Mouse (Mus musculus) cortical plate, adult 2 months (tissue): ENCODE measurements at regions not wholly inside any gene's neighbourhood (a gene's known extent, or its start where the extent isn't known, plus 50 kb on each side); places are given as distances from the start of the nearest gene placed in this dataset.

Experiments
- H3K27ac ChIP-seq: fragments of 200-500 bp; 2 replicates; pipeline ENCODE4 v1.5.1; 2012; ENCODE audit warnings: low read length, control low read depth, inconsistent platforms; ENCODE audit not compliant: insufficient read depth
- H3K4me1 ChIP-seq: fragments of 200-500 bp; 2 replicates; pipeline ENCODE4 v1.6.1; 2011; ENCODE audit warnings: low read length; ENCODE audit not compliant: control insufficient read depth, insufficient read depth
- H3K4me3 ChIP-seq: fragments of 200-500 bp; 2 replicates; pipeline ENCODE4 v1.5.1; 2011; ENCODE audit warnings: mild to moderate bottlenecking, low read length, control low read depth; ENCODE audit not compliant: insufficient read depth
- CTCF ChIP-seq: fragments of 200-500 bp; IDR thresholded peaks from 2 replicates; pipeline ENCODE4 v1.5.1; 2011; ENCODE audit warnings: mild to moderate bottlenecking, control low read depth, low read length; ENCODE audit not compliant: insufficient read depth; ENCODE audit errors: extremely low read depth
- POLR2A ChIP-seq: fragments of 200-500 bp; IDR thresholded peaks from 2 replicates; pipeline ENCODE4 v1.6.1; 2011; ENCODE audit warnings: mild to moderate bottlenecking, low read length, control low read depth; ENCODE audit not compliant: insufficient read depth; ENCODE audit errors: extremely low read depth

DNA sequence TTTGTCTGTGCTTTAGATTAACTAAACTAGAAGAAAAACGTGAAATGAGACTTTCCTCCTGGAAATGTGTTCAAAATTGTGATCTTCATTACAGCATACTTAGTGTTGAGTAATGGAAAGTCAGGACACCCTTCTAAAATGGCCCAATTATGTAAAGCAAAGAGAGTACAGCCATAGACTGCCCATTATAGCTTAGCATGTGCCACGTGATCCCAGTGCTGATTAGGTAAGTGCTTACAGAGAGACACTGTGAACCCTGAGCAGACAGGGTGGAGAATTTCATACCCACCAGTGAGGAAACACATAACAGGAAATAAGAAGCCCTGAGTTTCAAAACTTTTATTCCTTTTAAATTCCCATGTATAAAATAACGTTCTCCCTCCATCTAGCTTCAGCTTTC, 587.3 kb upstream of the Nrsn1 start:
- no peaks in the 10 kb centered on the region for H3K4me1 ChIP-seq
- no peak overlapping the region for H3K4me3 ChIP-seq
- TF ChIP-seq CTCF (no peak), POLR2A (no peak)
- H3K27ac ChIP-seq: no peak overlapping the region

DNA sequence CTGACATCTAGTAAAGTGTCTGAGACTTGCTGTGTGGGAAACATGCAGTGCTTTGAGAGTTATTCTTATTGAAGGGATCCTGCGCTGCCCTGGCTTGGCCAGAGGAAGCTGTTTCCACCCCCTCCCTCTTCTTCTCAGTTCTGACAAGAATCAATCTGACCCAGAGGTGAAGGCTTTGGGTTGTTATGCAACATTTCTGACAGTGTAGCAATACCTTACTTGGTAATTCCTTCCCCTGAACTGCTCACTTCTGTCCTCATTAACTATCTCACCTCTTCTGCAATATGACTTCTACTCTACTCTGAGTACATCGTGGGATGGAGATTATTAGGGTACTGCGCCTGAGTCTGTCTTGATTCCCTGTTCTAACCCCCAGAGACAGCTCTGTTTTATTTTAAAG, 586.8 kb upstream of the Nrsn1 start:
- Histone ChIP-seq H3K4me1 (no peaks in the 10 kb centered on the region), H3K27ac (no peak overlapping the region), H3K4me3 (no peak overlapping the region)
- TF ChIP-seq POLR2A (no peak), CTCF (no peak)

DNA sequence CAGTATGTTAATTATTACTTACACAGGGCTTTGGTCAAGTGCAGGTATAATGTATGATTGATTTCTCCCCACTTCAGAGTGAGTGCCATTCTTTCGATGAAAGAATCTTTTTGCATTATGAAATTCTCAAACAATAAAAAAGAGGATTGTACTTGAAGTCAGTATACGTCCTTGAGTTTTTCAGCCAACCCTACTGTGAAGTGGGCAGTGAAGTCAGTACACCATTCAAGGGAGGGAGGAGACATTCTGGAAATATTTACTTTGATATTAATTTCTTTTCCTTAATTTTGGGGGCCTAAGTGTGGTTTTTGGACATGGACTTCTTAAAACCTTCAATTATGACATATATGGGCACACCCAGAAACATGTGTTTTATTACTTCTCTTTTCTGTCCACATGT, 586.2 kb upstream of the Nrsn1 start:
- TF ChIP-seq POLR2A (no peak), CTCF (no peak)
- H3K4me1 ChIP-seq: no peaks in the 10 kb centered on the region
- H3K4me3 ChIP-seq: no peak overlapping the region
- H3K27ac ChIP-seq: no peak overlapping the region

DNA sequence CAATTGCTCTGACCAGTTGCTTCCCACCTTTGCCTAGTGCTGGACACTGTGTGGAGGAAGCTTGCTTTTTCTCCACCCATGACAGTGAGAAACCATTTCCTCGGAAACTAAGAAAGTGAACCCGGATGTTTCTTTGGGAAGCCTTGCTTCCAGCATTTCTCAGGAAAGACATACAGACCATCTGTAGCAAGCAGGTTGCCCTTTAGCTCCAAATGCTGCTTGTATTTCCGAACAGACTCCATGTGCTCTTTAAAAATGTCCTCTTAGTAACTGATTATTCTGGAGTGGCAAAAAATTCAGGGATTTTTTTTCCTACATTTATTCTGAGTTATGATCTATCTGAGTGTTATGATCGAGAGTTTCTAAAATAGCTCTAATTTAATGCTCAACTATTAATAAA, 577.9 kb upstream of the Nrsn1 start:
- Histone ChIP-seq H3K27ac (no peak overlapping the region), H3K4me1 (no peaks in the 10 kb centered on the region), H3K4me3 (no peak overlapping the region)
- TF ChIP-seq CTCF (no peak), POLR2A (no peak)

DNA sequence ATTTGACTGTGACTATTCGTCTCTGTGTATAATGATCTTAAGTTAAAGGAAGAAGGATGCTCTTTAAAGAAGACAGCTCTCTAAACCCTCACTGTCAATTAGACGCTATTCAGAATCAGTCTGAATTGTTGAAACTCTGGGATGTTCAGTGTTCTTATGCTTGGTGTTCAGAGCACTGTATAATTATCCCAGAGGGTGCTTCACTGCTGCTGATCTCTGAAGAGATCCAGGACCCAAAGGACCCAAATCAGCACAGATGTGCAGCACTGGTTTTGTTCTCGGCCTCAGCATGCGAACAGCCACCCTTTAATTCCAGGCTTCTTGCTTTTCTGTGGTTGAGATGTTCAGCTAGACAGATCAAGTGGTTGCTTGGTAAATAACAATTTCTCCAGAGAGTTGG, 567.9 kb upstream of the Nrsn1 start:
- Histone ChIP-seq H3K4me3 (no peak overlapping the region), H3K27ac (no peak overlapping the region), H3K4me1 (no peaks in the 10 kb centered on the region)
- no peak for TF ChIP-seq CTCF
- no peak for TF ChIP-seq POLR2A

- Histone ChIP-seq H3K4me3 (no peak overlapping the region), H3K4me1 (no peaks in the 10 kb centered on the region), H3K27ac (no peak overlapping the region)
- TF ChIP-seq CTCF (no peak), POLR2A (no peak)
Observed at GRCm38 (mm10) chr13:25829146-25829924, 559.0 kb upstream of the Nrsn1 start.

DNA sequence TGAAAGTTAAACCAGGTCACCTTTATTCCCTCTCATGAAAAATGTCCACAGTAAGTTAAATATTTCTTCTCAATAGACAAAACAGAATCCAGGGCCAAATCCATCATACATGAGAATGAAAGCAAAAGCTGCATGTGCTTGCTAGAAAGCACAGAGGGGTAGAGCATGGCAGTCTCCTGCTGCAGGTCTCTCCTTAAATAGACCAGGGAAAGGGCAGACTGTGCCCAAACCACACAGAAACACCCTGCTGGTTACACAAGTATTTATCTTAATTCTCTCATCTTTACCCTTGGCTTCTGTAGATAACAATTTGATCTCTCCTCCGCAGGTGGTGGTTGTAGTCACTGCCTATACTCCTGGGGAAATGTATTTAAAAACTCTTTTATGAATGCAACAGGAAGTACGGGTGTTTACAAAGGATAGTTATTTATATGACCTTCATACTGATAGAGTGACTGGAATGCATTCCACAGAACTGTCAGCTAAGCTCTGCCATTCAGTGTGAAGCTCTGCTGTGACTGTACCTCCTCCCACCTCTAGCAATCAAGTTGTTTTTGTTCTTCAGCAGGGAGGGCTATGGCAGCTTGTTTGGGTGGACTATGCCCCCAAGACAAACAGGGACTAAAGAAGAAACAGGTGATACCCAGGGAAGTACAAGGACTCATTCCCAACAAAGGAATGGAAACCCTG, 538.4 kb upstream of the Nrsn1 start:
- Histone ChIP-seq H3K27ac (no peak overlapping the region), H3K4me1 (no peaks in the 10 kb centered on the region), H3K4me3 (no peak overlapping the region)
- TF ChIP-seq CTCF: no peak
- TF ChIP-seq POLR2A: no peak

- Histone ChIP-seq H3K4me1 (no peaks in the 10 kb centered on the region), H3K4me3 (no peak overlapping the region), H3K27ac (no peak overlapping the region)
- TF ChIP-seq CTCF: no peak
- no peak for TF ChIP-seq POLR2A
Observed at GRCm38 (mm10) chr13:25793216-25793803, 523.0 kb upstream of the Nrsn1 start.

DNA sequence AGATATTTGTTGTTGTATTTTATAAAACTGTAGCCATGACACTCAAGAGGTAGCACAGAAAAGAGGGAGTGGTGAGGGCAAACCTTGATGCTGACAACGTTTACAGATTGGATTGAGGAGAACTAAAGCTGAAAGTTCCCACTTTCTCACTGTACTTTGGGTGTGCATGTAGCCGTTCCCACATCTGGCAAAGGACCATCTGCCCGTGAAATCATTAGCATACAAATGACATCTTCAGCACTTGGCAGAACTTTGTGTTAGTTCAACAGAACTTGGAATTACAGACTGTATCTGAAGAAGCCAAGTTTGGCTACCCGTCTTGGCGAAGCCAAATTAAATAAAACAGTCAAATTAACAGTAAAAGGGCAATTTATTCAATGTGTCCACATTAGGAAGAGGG, 510.9 kb upstream of the Nrsn1 start:
- TF ChIP-seq CTCF (no peak), POLR2A (no peak)
- no peak overlapping the region for H3K27ac ChIP-seq
- H3K4me1 ChIP-seq: peaks cover 1% of the 10 kb centered on the region; the same call in 1 of the 2 replicates
- no peak overlapping the region for H3K4me3 ChIP-seq
